Mouse (Mus musculus) left cerebral cortex, adult 9 months (tissue): ENCODE data around the gene Caprin1.

Source experiments
- DNase-seq, 2 experiments: peaks; one replicate each; pipeline ENCODE4 v3.0.0; 2022; ENCODE audit warnings: low spot score in 2 of 2

Gene Caprin1

GRCm38 (mm10) chr2:103796861-103797466 is 485 bp downstream of the Caprin1 start:
- DNase-seq: peak; percentile 22 to 69

- peak in 1 of 2 experiments; percentile 42 for DNase-seq
These were observed 1.1 kb downstream of the Caprin1 start for GRCm38 (mm10) chr2:103796211-103796860.

GRCm38 (mm10) chr2:103795843-103796210 is 1.6 kb downstream of the Caprin1 start:
- peak in 1 of 2 experiments; percentile 45 for DNase-seq

GRCm38 (mm10) chr2:103792009-103792408 is 5.4 kb downstream of the Caprin1 start:
- no peak for DNase-seq

GRCm38 (mm10) chr2:103785735-103786134 is 11.7 kb downstream of the Caprin1 start:
- DNase-seq: no peak

- no peak for DNase-seq
These were observed 12.8 kb downstream of the Caprin1 start for GRCm38 (mm10) chr2:103784621-103785020.

- DNase-seq: no peak
These were observed 35.0 kb downstream of the Caprin1 start for GRCm38 (mm10) chr2:103762492-103762891.

GRCm38 (mm10) chr2:103761993-103762392 is 35.5 kb downstream of the Caprin1 start:
- DNase-seq: no peak

- DNase-seq: peak; percentile 98 to 99
These were observed 36.3 kb downstream of the Caprin1 start, which contains the start of gene Nat10 for GRCm38 (mm10) chr2:103760906-103761716. Nat10 (minus strand) TSS chr2:103761270.

- DNase-seq: peak in 1 of 2 experiments; percentile 20
These were observed 37.0 kb downstream of the Caprin1 start for GRCm38 (mm10) chr2:103760421-103760820.

GRCm38 (mm10) chr2:103755458-103756085 is 41.9 kb downstream of the Caprin1 start:
- DNase-seq: no peak

- DNase-seq: no peak
These were observed 42.8 kb downstream of the Caprin1 start for GRCm38 (mm10) chr2:103754614-103755013.

- DNase-seq: no peak
These were observed 45.7 kb downstream of the Caprin1 start for GRCm38 (mm10) chr2:103751771-103752170.

- no peak for DNase-seq
These were observed 48.4 kb downstream of the Caprin1 start for GRCm38 (mm10) chr2:103749091-103749490.

GRCm38 (mm10) chr2:103747891-103748290 is 49.6 kb downstream of the Caprin1 start:
- no peak for DNase-seq

- DNase-seq: no peak
These were observed 50.7 kb downstream of the Caprin1 start for GRCm38 (mm10) chr2:103746761-103747160.

GRCm38 (mm10) chr2:103746096-103746495 is 51.4 kb downstream of the Caprin1 start:
- no peak for DNase-seq

GRCm38 (mm10) chr2:103745481-103745880 is 52.0 kb downstream of the Caprin1 start:
- DNase-seq: no peak

GRCm38 (mm10) chr2:103743988-103744387 is 53.5 kb downstream of the Caprin1 start:
- peak in 1 of 2 experiments; percentile 69 for DNase-seq

GRCm38 (mm10) chr2:103743536-103743935 is 53.9 kb downstream of the Caprin1 start:
- no peak for DNase-seq

- no peak for DNase-seq
These were observed 54.6 kb downstream of the Caprin1 start for GRCm38 (mm10) chr2:103742821-103743220.

- DNase-seq: no peak
These were observed 66.0 kb downstream of the Caprin1 start for GRCm38 (mm10) chr2:103731423-103731822.
